Mouse (Mus musculus): Measurements from ENCODE around the gene Tcf19. TPM values are rescaled to one million over a fixed set of nuclear protein-coding genes. Genes with fewer than 3 reads are reported as not detected.

Gene Tcf19
- polyA plus RNA-seq, 1 experiment: 29.1 TPM

- 0 out of 2 replicates have a peak, but pooled peaks cover 2% of the 10 kb centered on the region for H3K27me3 ChIP-seq (ENCODE audit: control insufficient read depth)
- H3K36me3 ChIP-seq (ENCODE audit: control insufficient read depth): no peaks in the 10 kb centered on the region
- H3K9me3 ChIP-seq (ENCODE audit: control insufficient read depth, low read length): no peaks in the 10 kb centered on the region
- no peaks in the 10 kb centered on the region for H3K4me1 ChIP-seq (ENCODE audit: control insufficient read depth)
- no peak overlapping the region for H3K4me3 ChIP-seq (replicated peaks)
- TF ChIP-seq GATA1 (IDR thresholded peaks at IDR 0.05; ENCODE audit: low read length) (no peak), TAL1 (IDR thresholded peaks at IDR 0.05; ENCODE audit: low read length) (no peak)
Measured at GRCm38 (mm10) chr17:35539540-35539939, 22.9 kb upstream of the Tcf19 start.

- Histone ChIP-seq H3K9me3 (ENCODE audit: control insufficient read depth, low read length) (no peaks in the 10 kb centered on the region), H3K27me3 (ENCODE audit: control insufficient read depth) (0 out of 2 replicates have a peak, but pooled peaks cover 2% of the 10 kb centered on the region), H3K4me3 (replicated peaks) (no peak overlapping the region), H3K4me1 (ENCODE audit: control insufficient read depth) (no peaks in the 10 kb centered on the region), H3K36me3 (ENCODE audit: control insufficient read depth) (no peaks in the 10 kb centered on the region)
- TF ChIP-seq GATA1 (IDR thresholded peaks at IDR 0.05; ENCODE audit: low read length) (no peak), TAL1 (IDR thresholded peaks at IDR 0.05; ENCODE audit: low read length) (no peak)
Measured at GRCm38 (mm10) chr17:35538476-35538875, 21.9 kb upstream of the Tcf19 start.

- TF ChIP-seq GATA1 (IDR thresholded peaks at IDR 0.05; ENCODE audit: low read length): no peak
- no peak for TF ChIP-seq TAL1 (IDR thresholded peaks at IDR 0.05; ENCODE audit: low read length)
- no peak overlapping the region for H3K4me3 ChIP-seq (replicated peaks)
- H3K4me1 ChIP-seq (ENCODE audit: control insufficient read depth): no peaks in the 10 kb centered on the region
- H3K27me3 ChIP-seq (ENCODE audit: control insufficient read depth): peaks cover 4% of the 10 kb centered on the region; the same call in 1 of the 2 replicates
- H3K9me3 ChIP-seq (ENCODE audit: control insufficient read depth, low read length): no peaks in the 10 kb centered on the region
- no peaks in the 10 kb centered on the region for H3K36me3 ChIP-seq (ENCODE audit: control insufficient read depth)
Measured at GRCm38 (mm10) chr17:35537421-35537820, 20.8 kb upstream of the Tcf19 start.

GRCm38 (mm10) chr17:35534343-35534742 is 17.7 kb upstream of the Tcf19 start:
- Histone ChIP-seq H3K4me3 (replicated peaks) (no peak overlapping the region), H3K4me1 (ENCODE audit: control insufficient read depth) (no peaks in the 10 kb centered on the region), H3K36me3 (ENCODE audit: control insufficient read depth) (peaks cover 16% of the 10 kb centered on the region), H3K9me3 (ENCODE audit: control insufficient read depth, low read length) (no peaks in the 10 kb centered on the region), H3K27me3 (ENCODE audit: control insufficient read depth) (peaks cover 4% of the 10 kb centered on the region; the same call in 1 of the 2 replicates)
- TF ChIP-seq GATA1 (IDR thresholded peaks at IDR 0.05; ENCODE audit: low read length) (no peak), TAL1 (IDR thresholded peaks at IDR 0.05; ENCODE audit: low read length) (no peak)

GRCm38 (mm10) chr17:35532901-35533300 is 16.3 kb upstream of the Tcf19 start, which contains the start of gene Psors1c2:
TSS of gene Psors1c2 (plus strand) at chr17:35533201.
- no peaks in the 10 kb centered on the region for H3K9me3 ChIP-seq (ENCODE audit: control insufficient read depth, low read length)
- H3K4me3 ChIP-seq (replicated peaks): no peak within 1 kb of the TSS
- H3K4me1 ChIP-seq (ENCODE audit: control insufficient read depth): no peaks in the 10 kb centered on the region
- TF ChIP-seq TAL1 (IDR thresholded peaks at IDR 0.05; ENCODE audit: low read length) (no peak), GATA1 (IDR thresholded peaks at IDR 0.05; ENCODE audit: low read length) (no peak)
- peaks cover 2% of the 10 kb centered on the region; the same call in 1 of the 2 replicates for H3K27me3 ChIP-seq (ENCODE audit: control insufficient read depth)
- H3K36me3 ChIP-seq (ENCODE audit: control insufficient read depth): peaks cover 29% of the 10 kb centered on the region

GRCm38 (mm10) chr17:35532360-35532759 is 15.7 kb upstream of the Tcf19 start:
- H3K36me3 ChIP-seq (ENCODE audit: control insufficient read depth): peaks cover 34% of the 10 kb centered on the region
- no peak overlapping the region for H3K4me3 ChIP-seq (replicated peaks)
- TF ChIP-seq TAL1 (IDR thresholded peaks at IDR 0.05; ENCODE audit: low read length) (no peak), GATA1 (IDR thresholded peaks at IDR 0.05; ENCODE audit: low read length) (no peak)
- H3K4me1 ChIP-seq (ENCODE audit: control insufficient read depth): no peaks in the 10 kb centered on the region
- peaks cover 2% of the 10 kb centered on the region; the same call in 1 of the 2 replicates for H3K27me3 ChIP-seq (ENCODE audit: control insufficient read depth)
- H3K9me3 ChIP-seq (ENCODE audit: control insufficient read depth, low read length): no peaks in the 10 kb centered on the region

GRCm38 (mm10) chr17:35526644-35527043 is 10.0 kb upstream of the Tcf19 start:
- Histone ChIP-seq H3K36me3 (ENCODE audit: control insufficient read depth) (peaks cover 84% of the 10 kb centered on the region), H3K4me1 (ENCODE audit: control insufficient read depth) (no peaks in the 10 kb centered on the region), H3K9me3 (ENCODE audit: control insufficient read depth, low read length) (no peaks in the 10 kb centered on the region), H3K4me3 (replicated peaks) (no peak overlapping the region), H3K27me3 (ENCODE audit: control insufficient read depth) (no peaks in the 10 kb centered on the region)
- TF ChIP-seq GATA1 (IDR thresholded peaks at IDR 0.05; ENCODE audit: low read length): no peak
- no peak for TF ChIP-seq TAL1 (IDR thresholded peaks at IDR 0.05; ENCODE audit: low read length)

- Histone ChIP-seq H3K9me3 (ENCODE audit: control insufficient read depth, low read length) (no peaks in the 10 kb centered on the region), H3K4me1 (ENCODE audit: control insufficient read depth) (peaks cover 2% of the 10 kb centered on the region), H3K4me3 (replicated peaks) (no peak overlapping the region), H3K27me3 (ENCODE audit: control insufficient read depth) (no peaks in the 10 kb centered on the region), H3K36me3 (ENCODE audit: control insufficient read depth) (peaks cover 90% of the 10 kb centered on the region)
- no peak for TF ChIP-seq GATA1 (IDR thresholded peaks at IDR 0.05; ENCODE audit: low read length)
- TF ChIP-seq TAL1 (IDR thresholded peaks at IDR 0.05; ENCODE audit: low read length): no peak
Measured at GRCm38 (mm10) chr17:35524354-35524753, 7.7 kb upstream of the Tcf19 start.

GRCm38 (mm10) chr17:35517526-35517925 is 902 bp upstream of the Tcf19 start:
- Histone ChIP-seq H3K4me3 (replicated peaks) (peak overlapping the region; percentile 68), H3K36me3 (ENCODE audit: control insufficient read depth) (peaks cover 70% of the 10 kb centered on the region), H3K27me3 (ENCODE audit: control insufficient read depth) (no peaks in the 10 kb centered on the region), H3K4me1 (ENCODE audit: control insufficient read depth) (peaks cover 50% of the 10 kb centered on the region), H3K9me3 (ENCODE audit: control insufficient read depth, low read length) (no peaks in the 10 kb centered on the region)
- TF ChIP-seq TAL1 (IDR thresholded peaks at IDR 0.05; ENCODE audit: low read length) (no peak), GATA1 (IDR thresholded peaks at IDR 0.05; ENCODE audit: low read length) (no peak)
